Mouse (Mus musculus) limb, embryonic 11.5 days (tissue): ENCODE measurements around the gene Cabs1. TPM values are rescaled to one million over a fixed set of nuclear protein-coding genes. Genes with fewer than 3 reads are reported as not detected.

Experiments used
- polyA plus RNA-seq: library from polyadenylated mRNA; unstranded; fragments of >200 nt; fragmentation: Nextera tagmentation; extraction: Ambion mirVana; gene quantifications from 2 replicates; pipeline ENCODE4 v1.2.1, GENCODE M21; 2014

Cabs1 gene
- polyA plus RNA-seq, 1 experiment from 2014 or later = not detected

Other genes with a start within 250 kb of the Cabs1 start
- not detected in 2 replicates for gene Csn1s2a, start 204.9 kb upstream of the Cabs1 start, polyA plus RNA-seq
- not detected in 2 replicates for gene Csn1s2b, start 171.4 kb upstream of the Cabs1 start, polyA plus RNA-seq
- not detected in 2 replicates for gene Prr27, start 153.8 kb upstream of the Cabs1 start, polyA plus RNA-seq
- gene Odam, start 94.4 kb upstream of the Cabs1 start, polyA plus RNA-seq = not detected in 2 replicates
- not detected in 2 replicates for gene Csn3, start 53.9 kb upstream of the Cabs1 start, polyA plus RNA-seq
- not detected in 2 replicates for gene 2310003L06Rik, start 10.0 kb upstream of the Cabs1 start, polyA plus RNA-seq
- not detected in 2 replicates for gene Gm28434, start 9.9 kb upstream of the Cabs1 start, polyA plus RNA-seq
- gene Smr3a, start 23.1 kb downstream of the Cabs1 start, polyA plus RNA-seq = not detected in 2 replicates
- gene Smr2, start 107.1 kb downstream of the Cabs1 start, polyA plus RNA-seq = not detected in 2 replicates
- gene Gm11116, start 132.1 kb downstream of the Cabs1 start, polyA plus RNA-seq = not detected in 2 replicates
- gene Gm11115, start 174.7 kb downstream of the Cabs1 start, polyA plus RNA-seq = not detected in 2 replicates